Mouse (Mus musculus) limb, embryonic 10.5 days (tissue): ENCODE data around the gene P3h3. TPM values are rescaled to one million over a fixed set of nuclear protein-coding genes. Genes with fewer than 3 reads are reported as not detected.

Source experiments
- DNase-seq: peaks from one replicate; pipeline ENCODE4 v3.0.0-alpha.2; 2017; ENCODE audit warnings: low spot score
- H3K27ac ChIP-seq: fragments of 300-500 bp; sonication (generic); 2 replicates; pipeline ENCODE4 v1.5.1; 2016; ENCODE audit warnings: mild to moderate bottlenecking
- H3K27me3 ChIP-seq: fragments of 300-500 bp; sonication (generic); 2 replicates; pipeline ENCODE4 v1.6.1; 2016; ENCODE audit warnings: low read depth, mild to moderate bottlenecking; ENCODE audit not compliant: poor library complexity, severe bottlenecking
- H3K36me3 ChIP-seq: fragments of 300-500 bp; sonication (generic); 2 replicates; pipeline ENCODE4 v1.6.1; 2016; ENCODE audit warnings: mild to moderate bottlenecking, moderate library complexity
- H3K4me1 ChIP-seq: fragments of 300-500 bp; sonication (generic); 2 replicates; pipeline ENCODE4 v1.6.1; 2016
- H3K4me3 ChIP-seq: fragments of 300-500 bp; sonication (generic); 2 replicates; pipeline ENCODE4 v1.5.1; 2016; ENCODE audit warnings: mild to moderate bottlenecking, moderate library complexity
- H3K9me3 ChIP-seq: fragments of 300-500 bp; sonication (generic); replicated peaks from 2 replicates; pipeline ENCODE4 v1.6.1; 2016; ENCODE audit warnings: mild to moderate bottlenecking
- WGBS: fragments of 180-500 bp; shearing (Covaris S2); methylation state at CpG from one replicate; pipeline ENCODE4 v1.1.7; 2016; 5-methylcytosine and 5-hydroxymethylcytosine counted together
- polyA plus RNA-seq: library from polyadenylated mRNA; unstranded; fragments of >200 nt; fragmentation: Nextera tagmentation; extraction: Ambion mirVana; gene quantifications from 2 replicates; pipeline ENCODE4 v1.2.1, GENCODE M21; 2016

Gene P3h3
- polyA plus RNA-seq, 1 experiment from 2014 or later: 26.8 TPM

GRCm38 (mm10) chr6:124791911-124792310, 65.6 kb downstream of the P3h3 start:
- Histone ChIP-seq H3K36me3 (peaks cover 15% of the 10 kb centered on the region; the same call in 1 of the 2 replicates), H3K4me1 (no peaks in the 10 kb centered on the region), H3K4me3 (no peak overlapping the region), H3K9me3 (no peaks in the 10 kb centered on the region), H3K27ac (no peak overlapping the region), H3K27me3 (no peaks in the 10 kb centered on the region)
- DNase-seq: no peak
- 92% methylated on average over 3 of the region's 3 CpGs for WGBS

Other genes starting within 250 kb of the P3h3 start
- gene C1s2, start 221.7 kb downstream of the P3h3 start, polyA plus RNA-seq: not detected in 2 replicates
- gene Lpcat3, start 194.7 kb downstream of the P3h3 start, polyA plus RNA-seq: 37.3 and 45.7 TPM in 2 replicates
- gene Emg1, start 145.6 kb downstream of the P3h3 start, polyA plus RNA-seq: 254 and 298 TPM in 2 replicates
- 501 and 622 TPM in 2 replicates for gene Phb2, start 145.4 kb downstream of the P3h3 start, polyA plus RNA-seq
- 6.2 and 7.6 TPM in 2 replicates for gene Ptpn6, start 119.0 kb downstream of the P3h3 start, polyA plus RNA-seq
- gene Grcc10, start 116.4 kb downstream of the P3h3 start, polyA plus RNA-seq: 384 and 460 TPM in 2 replicates
- gene Gm45234, start 101.7 kb downstream of the P3h3 start, polyA plus RNA-seq: not detected in 2 replicates
- gene Atn1, start 101.2 kb downstream of the P3h3 start, polyA plus RNA-seq: 12.9 and 14.8 TPM in 2 replicates
- gene Eno2, start 88.1 kb downstream of the P3h3 start, polyA plus RNA-seq: 0.69 and 1.5 TPM in 2 replicates
- 0.35 and 0.68 TPM in 2 replicates for gene Lrrc23, start 78.0 kb downstream of the P3h3 start, polyA plus RNA-seq
- 4.7 and 6.9 TPM in 2 replicates for gene Spsb2, start 49.1 kb downstream of the P3h3 start, polyA plus RNA-seq
- 831 and 927 TPM in 2 replicates for gene Tpi1, start 43.5 kb downstream of the P3h3 start, polyA plus RNA-seq
- 200 and 209 TPM in 2 replicates for gene Usp5, start 28.3 kb downstream of the P3h3 start, polyA plus RNA-seq
- gene Cdca3, start 28.2 kb downstream of the P3h3 start, polyA plus RNA-seq: 243 and 250 TPM in 2 replicates
- 0.34 and 0.35 TPM in 2 replicates for gene Gnb3, start 17.5 kb downstream of the P3h3 start, polyA plus RNA-seq
- 0.59 and 1.2 TPM in 2 replicates for gene Gpr162, start 6.2 kb upstream of the P3h3 start, polyA plus RNA-seq
- gene Cd4, start 30.5 kb upstream of the P3h3 start, polyA plus RNA-seq: not detected in 2 replicates
- gene Lag3, start 54.0 kb upstream of the P3h3 start, polyA plus RNA-seq: 0.88 and 1.6 TPM in 2 replicates
- gene Ptms, start 62.4 kb upstream of the P3h3 start, polyA plus RNA-seq: 144 and 208 TPM in 2 replicates
- gene Mlf2, start 73.6 kb upstream of the P3h3 start, polyA plus RNA-seq: 428 and 433 TPM in 2 replicates
- 141 and 150 TPM in 2 replicates for gene Cops7a, start 107.8 kb upstream of the P3h3 start, polyA plus RNA-seq
- 0.40 and 1.4 TPM in 2 replicates for gene Pianp, start 138.9 kb upstream of the P3h3 start, polyA plus RNA-seq
- 12.8 and 15.2 TPM in 2 replicates for gene Zfp384, start 151.4 kb upstream of the P3h3 start, polyA plus RNA-seq
- gene Ing4, start 182.0 kb upstream of the P3h3 start, polyA plus RNA-seq: 121 and 145 TPM in 2 replicates
- gene Acrbp, start 191.9 kb upstream of the P3h3 start, polyA plus RNA-seq: 10.1 and 13.0 TPM in 2 replicates
- gene Lpar5, start 210.2 kb upstream of the P3h3 start, polyA plus RNA-seq: 0.14 and 0.18 TPM in 2 replicates
- gene Chd4, start 238.2 kb upstream of the P3h3 start, polyA plus RNA-seq: 104 and 109 TPM in 2 replicates